Mouse (Mus musculus) adrenal gland, postnatal 14 days (tissue): ENCODE measurements around the gene Gucd1. TPM values are rescaled to one million over a fixed set of nuclear protein-coding genes. Genes with fewer than 3 reads are reported as not detected.
A peak's percentile ranks its signal among the peaks of the same experiment; 100 is the strongest.
"Not testable (repeated sequence)": the region's sequence is repeated elsewhere in the genome, so short reads cannot be mapped to it uniquely, and the experiment has no call there.

Experiments
- DNase-seq: peaks from one replicate; pipeline ENCODE4 v3.0.0; 2021; ENCODE audit warnings: mixed read lengths
- total RNA-seq: library from RNA; stranded (reverse); gene quantifications from 2 replicates; pipeline ENCODE4 v1.2.3, GENCODE M21; 2021

Gucd1 gene
- total RNA-seq, 1 experiment from 2014 or later, result 41.0 TPM

- DNase-seq, result peak; percentile 55
These were observed 13.3 kb downstream of the Gucd1 start for GRCm38 (mm10) chr10:75504234-75505129.

GRCm38 (mm10) chr10:75503692-75504091 lies 14.1 kb downstream of the Gucd1 start:
- no peak for DNase-seq

GRCm38 (mm10) chr10:75501641-75502040 lies 16.1 kb downstream of the Gucd1 start:
- DNase-seq, result peak; percentile 30

- no peak for DNase-seq
These were observed 17.4 kb downstream of the Gucd1 start for GRCm38 (mm10) chr10:75500345-75500744.

GRCm38 (mm10) chr10:75499791-75500190 lies 18.0 kb downstream of the Gucd1 start:
- DNase-seq, result no peak

GRCm38 (mm10) chr10:75499214-75499613 lies 18.6 kb downstream of the Gucd1 start:
- not testable (repeated sequence) for DNase-seq

GRCm38 (mm10) chr10:75495921-75496320 lies 21.9 kb downstream of the Gucd1 start:
- no peak for DNase-seq

GRCm38 (mm10) chr10:75495304-75495703 lies 22.5 kb downstream of the Gucd1 start:
- DNase-seq, result peak; percentile 11

- no peak for DNase-seq
These were observed 25.9 kb downstream of the Gucd1 start for GRCm38 (mm10) chr10:75491936-75492262.

GRCm38 (mm10) chr10:75491234-75491935 lies 26.4 kb downstream of the Gucd1 start:
- DNase-seq, result no peak

- DNase-seq, result no peak
These were observed 27.0 kb downstream of the Gucd1 start for GRCm38 (mm10) chr10:75490731-75491130.

- peak; percentile 40 for DNase-seq
These were observed 28.2 kb downstream of the Gucd1 start for GRCm38 (mm10) chr10:75489522-75489921.

GRCm38 (mm10) chr10:75487131-75487530 lies 30.6 kb downstream of the Gucd1 start:
- no peak for DNase-seq

GRCm38 (mm10) chr10:75486086-75486979 lies 31.4 kb downstream of the Gucd1 start:
- DNase-seq, result peak; percentile 84

- DNase-seq, result no peak
These were observed 33.0 kb downstream of the Gucd1 start for GRCm38 (mm10) chr10:75484767-75485166.

GRCm38 (mm10) chr10:75484066-75484465 lies 33.7 kb downstream of the Gucd1 start:
- no peak for DNase-seq

- no peak for DNase-seq
These were observed 34.8 kb downstream of the Gucd1 start for GRCm38 (mm10) chr10:75482919-75483483.

GRCm38 (mm10) chr10:75482271-75482670 lies 35.5 kb downstream of the Gucd1 start:
- no peak for DNase-seq

GRCm38 (mm10) chr10:75481703-75482102 lies 36.1 kb downstream of the Gucd1 start:
- no peak for DNase-seq

- no peak for DNase-seq
These were observed 37.8 kb downstream of the Gucd1 start for GRCm38 (mm10) chr10:75479955-75480354.

- DNase-seq, result peak; percentile 66
These were observed 40.7 kb downstream of the Gucd1 start for GRCm38 (mm10) chr10:75477034-75477433.
